Comparison of ENCODE assay signal across 13 mouse cellular contexts in genomic region chr5:90689426-90690128, GRCm38 (mm10). TPM values are rescaled to one million over a fixed set of nuclear protein-coding genes. Genes with fewer than 3 reads are reported as not detected.
DNase-seq lines count a peak whose midpoint lies in the region; ATAC-seq and TF ChIP-seq lines count a peak whose summit lies in the region.
"Had no signal": no experiment of that assay in that cellular context is flagged by ENCODE, and none has a peak within 500 bp of the region (broad histone marks: within the 10 kb centered on the region; RNA-seq: fewer than 3 reads in every experiment).

No protein-coding gene starts in this region.

- no peak for ATAC-seq in midbrain, embryonic 11.5 days (ENCODE audit: low FRiP score)
- no peak for ATAC-seq in midbrain, postnatal 0 days (ENCODE audit: low FRiP score)
- peak; percentile 76 for ATAC-seq in lung, embryonic 16.5 days (ENCODE audit: low read depth)
- 0 out of 2 replicates have a peak, but pooled peaks have one; percentile 29 for ATAC-seq in stomach, postnatal 0 days (ENCODE audit: low FRiP score, low TSS enrichment)

- no peaks in the 10 kb centered on the region for H3K4me1 ChIP-seq in midbrain, embryonic 11.5 days (ENCODE audit: control insufficient read depth, insufficient read depth, low read length)
- H3K4me1 ChIP-seq in midbrain, postnatal 0 days (ENCODE audit: insufficient read depth, low read length) = no peaks in the 10 kb centered on the region
- peaks cover 13% of the 10 kb centered on the region for H3K4me1 ChIP-seq in lung, embryonic 16.5 days (replicated peaks; ENCODE audit: control insufficient read depth, insufficient read depth, low read length)
- no peaks in the 10 kb centered on the region for H3K4me1 ChIP-seq in stomach, postnatal 0 days (replicated peaks; ENCODE audit: control insufficient read depth, insufficient read depth)
- H3K4me1 ChIP-seq: embryonic facial prominence, embryonic 12.5 days; limb, embryonic 10.5 days; stomach, embryonic 15.5 days had no signal

- no peak overlapping the region for H3K9ac ChIP-seq in midbrain, embryonic 11.5 days (ENCODE audit: low read length)
- no peak overlapping the region for H3K9ac ChIP-seq in midbrain, postnatal 0 days (replicated peaks; ENCODE audit: low read length, poor library complexity, severe bottlenecking)
- no peak overlapping the region for H3K9ac ChIP-seq in lung, embryonic 16.5 days (ENCODE audit: low read length)
- H3K9ac ChIP-seq in stomach, postnatal 0 days (ENCODE audit: low read length) = no peak overlapping the region
- H3K9ac ChIP-seq: embryonic facial prominence, embryonic 12.5 days; stomach, embryonic 15.5 days had no signal

- H3K27ac ChIP-seq in midbrain, embryonic 11.5 days (ENCODE audit: low read depth, low read length) = no peak overlapping the region
- no peak overlapping the region for H3K27ac ChIP-seq in midbrain, postnatal 0 days (ENCODE audit: low read depth, low read length)
- H3K27ac ChIP-seq in lung, embryonic 16.5 days (ENCODE audit: low read length) = no peak overlapping the region
- no peak overlapping the region for H3K27ac ChIP-seq in stomach, postnatal 0 days (replicated peaks)
- H3K27ac ChIP-seq: embryonic facial prominence, embryonic 12.5 days; limb, embryonic 10.5 days; stomach, embryonic 15.5 days had no signal

- H3K4me2 ChIP-seq in midbrain, embryonic 11.5 days = no peak overlapping the region
- H3K4me2 ChIP-seq in midbrain, postnatal 0 days (ENCODE audit: low read depth, low read length, poor library complexity, severe bottlenecking) = no peak overlapping the region
- H3K4me2 ChIP-seq in lung, embryonic 16.5 days (ENCODE audit: low read depth, low read length) = no peak overlapping the region
- no peak overlapping the region for H3K4me2 ChIP-seq in stomach, postnatal 0 days (replicated peaks; ENCODE audit: low read depth)
- H3K4me2 ChIP-seq: embryonic facial prominence, embryonic 12.5 days; stomach, embryonic 15.5 days had no signal

- TF ChIP-seq EP300 in stomach, postnatal 0 days (optimal IDR thresholded peaks at IDR 0.05) = no peak

- peak; percentile 53 for DNase-seq in midbrain, embryonic 11.5 days (ENCODE audit: low spot score, missing footprints)
- DNase-seq in midbrain, postnatal 0 days (ENCODE audit: low spot score) = no peak
- peak; percentile 30 to 39 for DNase-seq in heart, adult 9 months (ENCODE audit: low spot score in 2 of 2)
- DNase-seq in stomach, postnatal 0 days (ENCODE audit: low spot score) = no peak
- no peak for DNase-seq in cerebellum, adult 8-10 months
- DNase-seq in thymus, postnatal 25 days = no peak
- DNase-seq in frontal cortex, postnatal 10 days (ENCODE audit: low spot score in 2 of 2) = no peak
- DNase-seq: gastrocnemius, postnatal 14 days; kidney, adult 8-10 months had no signal

- H3K27me3 ChIP-seq in midbrain, embryonic 11.5 days (ENCODE audit: control insufficient read depth, insufficient read depth, low read length) = no peaks in the 10 kb centered on the region
- H3K27me3 ChIP-seq in midbrain, postnatal 0 days (ENCODE audit: insufficient read depth, low read length) = no peaks in the 10 kb centered on the region
- H3K27me3 ChIP-seq in lung, embryonic 16.5 days (ENCODE audit: control insufficient read depth, insufficient read depth, low read depth, low read length) = no peaks in the 10 kb centered on the region
- H3K27me3 ChIP-seq in stomach, postnatal 0 days (ENCODE audit: control insufficient read depth, insufficient read depth, low read length) = no peaks in the 10 kb centered on the region
- H3K27me3 ChIP-seq: embryonic facial prominence, embryonic 12.5 days; stomach, embryonic 15.5 days had no signal

- WGBS in midbrain, embryonic 11.5 days = 90% methylated on average over 8 of the region's 8 CpGs
- WGBS in midbrain, postnatal 0 days = 91% methylated on average over 8 of the region's 8 CpGs
- 55% methylated on average over 8 of the region's 8 CpGs for WGBS in lung, embryonic 16.5 days
- WGBS in stomach, postnatal 0 days = 74% methylated on average over 8 of the region's 8 CpGs

- no peaks in the 10 kb centered on the region for H3K36me3 ChIP-seq in midbrain, embryonic 11.5 days (ENCODE audit: control insufficient read depth, insufficient read depth, low read length)
- H3K36me3 ChIP-seq in midbrain, postnatal 0 days (ENCODE audit: insufficient read depth, low read length) = no peaks in the 10 kb centered on the region
- no peaks in the 10 kb centered on the region for H3K36me3 ChIP-seq in lung, embryonic 16.5 days (ENCODE audit: control insufficient read depth, insufficient read depth, low read length)
- H3K36me3 ChIP-seq in stomach, postnatal 0 days (ENCODE audit: control insufficient read depth, insufficient read depth, low read length) = no peaks in the 10 kb centered on the region
- H3K36me3 ChIP-seq: embryonic facial prominence, embryonic 12.5 days; limb, embryonic 10.5 days; stomach, embryonic 15.5 days had no signal

- TF ChIP-seq CTCF in midbrain, postnatal 0 days (IDR thresholded peaks at IDR 0.05) = no peak
- no peak for TF ChIP-seq CTCF in stomach, postnatal 0 days (IDR thresholded peaks at IDR 0.05; ENCODE audit: low read depth)

- no peak overlapping the region for H3K4me3 ChIP-seq in midbrain, embryonic 11.5 days (ENCODE audit: low read depth, low read length)
- H3K4me3 ChIP-seq in midbrain, postnatal 0 days (ENCODE audit: low read depth, low read length) = no peak overlapping the region
- no peak overlapping the region for H3K4me3 ChIP-seq in lung, embryonic 16.5 days (ENCODE audit: low read length)
- no peak overlapping the region for H3K4me3 ChIP-seq in stomach, postnatal 0 days (ENCODE audit: low read depth, low read length)
- H3K4me3 ChIP-seq: embryonic facial prominence, embryonic 12.5 days; limb, embryonic 10.5 days; stomach, embryonic 15.5 days had no signal

- H3K9me3 ChIP-seq in midbrain, embryonic 11.5 days (ENCODE audit: control insufficient read depth, low read length) = no peaks in the 10 kb centered on the region
- no peaks in the 10 kb centered on the region for H3K9me3 ChIP-seq in midbrain, postnatal 0 days (ENCODE audit: low read length)
- no peaks in the 10 kb centered on the region for H3K9me3 ChIP-seq in lung, embryonic 16.5 days (ENCODE audit: control insufficient read depth, low read length)
- no peaks in the 10 kb centered on the region for H3K9me3 ChIP-seq in stomach, postnatal 0 days (ENCODE audit: control insufficient read depth, low read length)
- H3K9me3 ChIP-seq: embryonic facial prominence, embryonic 12.5 days; limb, embryonic 10.5 days; stomach, embryonic 15.5 days had no signal

RNA-seq across cellular contexts. Expression of gene Rassf6, which starts 49.1 kb away (rescaled TPM):
- polyA plus RNA-seq in midbrain, embryonic 11.5 days (2014; fragmentation: Nextera tagmentation; extraction: Ambion mirVana) = 0.27 and 0.34 TPM in 2 replicates
- 1.9 and 2.5 TPM in 2 replicates for total RNA-seq in midbrain, postnatal 0 days (2014; rRNA removed)
- polyA plus RNA-seq in midbrain, postnatal 0 days (2015; fragmentation: Nextera tagmentation; extraction: Ambion mirVana) = 2.0 and 2.4 TPM in 2 replicates
- polyA plus RNA-seq in lung, embryonic 16.5 days (2015; fragmentation: Nextera tagmentation; extraction: Ambion mirVana) = 4.0 and 4.1 TPM in 2 replicates
- polyA plus RNA-seq in stomach, postnatal 0 days (2015; fragmentation: Nextera tagmentation; extraction: Ambion mirVana) = 14.5 and 14.9 TPM in 2 replicates
- total RNA-seq: gastrocnemius, postnatal 14 days had no signal

Comparison
In these comparisons a context has a peak if more than half of its experiments do, and no peak if none do; other contexts are left out.
1. DNase-seq: peak in midbrain, embryonic 11.5 days (single experiment) and heart, adult 9 months (2 of 2); none in midbrain, postnatal 0 days (single experiment), stomach, postnatal 0 days (single experiment), cerebellum, adult 8-10 months (single experiment), thymus, postnatal 25 days (single experiment) and frontal cortex, postnatal 10 days (0 of 2).
2. ATAC-seq: peak in lung, embryonic 16.5 days (single experiment) and stomach, postnatal 0 days (single experiment); none in midbrain, embryonic 11.5 days (single experiment) and midbrain, postnatal 0 days (single experiment).